Mouse (Mus musculus) c-Kit-negative CD71-positive TER-119-positive erythroid progenitor cells, embryonic 14.5 days (primary cell): ENCODE data around the gene Uvrag.

Experiments
- DNase-seq: peaks from one replicate; pipeline ENCODE4 v3.0.0-alpha.2; 2013; ENCODE audit warnings: low read depth, low spot score

Uvrag gene

GRCm38 (mm10) chr7:99139841-99140491, 975 bp downstream of the Uvrag start:
- peak; percentile 16 for DNase-seq

GRCm38 (mm10) chr7:99137541-99137940, 3.4 kb downstream of the Uvrag start:
- no peak for DNase-seq

GRCm38 (mm10) chr7:99136789-99137188, 4.2 kb downstream of the Uvrag start:
- no peak for DNase-seq

GRCm38 (mm10) chr7:99133811-99134402, 7.0 kb downstream of the Uvrag start:
- DNase-seq = no peak

- no peak for DNase-seq
Observed at GRCm38 (mm10) chr7:99132597-99132996, 8.3 kb downstream of the Uvrag start.

- DNase-seq = no peak
Observed at GRCm38 (mm10) chr7:99131819-99132353, 9.1 kb downstream of the Uvrag start.

GRCm38 (mm10) chr7:99128965-99129364, 12.0 kb downstream of the Uvrag start:
- no peak for DNase-seq

GRCm38 (mm10) chr7:99128020-99128950, 12.7 kb downstream of the Uvrag start:
- DNase-seq = no peak

- DNase-seq = no peak
Observed at GRCm38 (mm10) chr7:99126057-99126456, 14.9 kb downstream of the Uvrag start.

- DNase-seq = no peak
Observed at GRCm38 (mm10) chr7:99122651-99123050, 18.3 kb downstream of the Uvrag start.

GRCm38 (mm10) chr7:99120865-99121521, 19.9 kb downstream of the Uvrag start:
- DNase-seq = no peak

GRCm38 (mm10) chr7:99120082-99120481, 20.9 kb downstream of the Uvrag start:
- no peak for DNase-seq

GRCm38 (mm10) chr7:99116781-99117180, 24.2 kb downstream of the Uvrag start:
- no peak for DNase-seq

GRCm38 (mm10) chr7:99114006-99114726, 26.8 kb downstream of the Uvrag start:
- DNase-seq = no peak

- DNase-seq = no peak
Observed at GRCm38 (mm10) chr7:99107566-99107965, 33.4 kb downstream of the Uvrag start.

- no peak for DNase-seq
Observed at GRCm38 (mm10) chr7:99106714-99107270, 34.1 kb downstream of the Uvrag start.

GRCm38 (mm10) chr7:99101767-99102593, 39.0 kb downstream of the Uvrag start:
- DNase-seq = no peak

GRCm38 (mm10) chr7:99101076-99101475, 39.9 kb downstream of the Uvrag start:
- no peak for DNase-seq

- no peak for DNase-seq
Observed at GRCm38 (mm10) chr7:99100573-99100972, 40.4 kb downstream of the Uvrag start.

- no peak for DNase-seq
Observed at GRCm38 (mm10) chr7:99100087-99100486, 40.9 kb downstream of the Uvrag start.
